Mouse (Mus musculus): ENCODE measurements at regions not wholly inside any gene's neighbourhood (a gene's known extent, or its start where the extent isn't known, plus 50 kb on each side); places are given as distances from the start of the nearest gene placed in this dataset.

DNA sequence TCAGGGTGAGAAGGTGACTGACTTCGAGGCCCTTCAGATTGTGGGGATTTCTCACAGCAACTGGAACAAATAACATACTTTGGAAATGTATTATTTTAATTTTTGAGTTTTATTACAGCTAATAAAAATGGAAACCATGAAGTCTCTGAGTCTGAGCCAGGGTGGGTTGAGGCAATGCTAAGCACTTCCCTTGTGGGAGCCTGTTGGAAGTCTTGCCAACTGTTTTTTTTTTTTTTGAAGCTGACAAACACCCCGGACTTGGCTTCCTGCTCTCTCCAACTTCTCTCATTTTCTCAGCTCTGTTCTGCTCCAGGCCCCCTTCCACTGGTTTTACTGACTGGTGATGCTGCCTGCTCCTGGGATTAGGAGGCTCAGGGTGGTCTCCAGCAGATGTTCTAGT lies 445.4 kb upstream of the Mki67 start:
- DNase-seq (ENCODE audit: low spot score) (no peak), ATAC-seq (replicated peaks; ENCODE audit: low FRiP score, low TSS enrichment, low read depth) (no peak)
- H3K27ac ChIP-seq (ENCODE audit: low read depth) = no peak overlapping the region
- WGBS = 79% methylated on average over 2 of the region's 2 CpGs
- no peaks in the 10 kb centered on the region for H3K27me3 ChIP-seq (replicated peaks; ENCODE audit: control insufficient read depth, insufficient read depth, low read length)
- H3K4me1 ChIP-seq (replicated peaks; ENCODE audit: control insufficient read depth, insufficient read depth, low read length) = no peaks in the 10 kb centered on the region
- H3K36me3 ChIP-seq (ENCODE audit: control insufficient read depth, insufficient read depth, low read length) = no peaks in the 10 kb centered on the region
- H3K9me3 ChIP-seq (ENCODE audit: control insufficient read depth, low read length) = no peaks in the 10 kb centered on the region
- no peak overlapping the region for H3K4me3 ChIP-seq (ENCODE audit: low read depth, low read length)
- H3K9ac ChIP-seq (ENCODE audit: low read length) = no peak overlapping the region
- H3K4me2 ChIP-seq (ENCODE audit: low read length) = no peak overlapping the region

DNA sequence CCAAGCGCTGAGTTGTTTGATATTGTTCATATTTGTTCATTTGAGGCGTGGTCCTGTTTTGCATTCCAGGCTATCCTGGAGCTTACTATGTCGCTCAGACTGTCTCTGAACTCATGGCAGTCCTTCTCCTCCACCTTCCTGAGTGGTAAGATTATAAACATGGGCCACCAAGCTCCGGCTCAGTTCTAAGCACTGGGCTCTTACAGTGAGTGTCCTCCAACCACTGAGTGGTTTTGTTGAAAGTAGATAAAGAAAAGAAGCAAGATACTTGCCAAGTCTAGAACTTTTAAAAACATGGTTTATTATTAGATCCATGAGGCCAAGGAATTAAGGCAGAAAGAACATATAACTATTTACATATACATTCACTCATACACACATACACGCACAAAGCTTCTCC lies 448.7 kb upstream of the Mki67 start:
- Histone ChIP-seq H3K9ac (ENCODE audit: low read length) (no peak overlapping the region), H3K27me3 (replicated peaks; ENCODE audit: control insufficient read depth, insufficient read depth, low read length) (no peaks in the 10 kb centered on the region), H3K4me1 (replicated peaks; ENCODE audit: control insufficient read depth, insufficient read depth, low read length) (no peaks in the 10 kb centered on the region), H3K4me2 (ENCODE audit: low read length) (no peak overlapping the region), H3K27ac (ENCODE audit: low read depth) (no peak overlapping the region), H3K36me3 (ENCODE audit: control insufficient read depth, insufficient read depth, low read length) (no peaks in the 10 kb centered on the region), H3K4me3 (ENCODE audit: low read depth, low read length) (no peak overlapping the region), H3K9me3 (ENCODE audit: control insufficient read depth, low read length) (no peaks in the 10 kb centered on the region)
- DNase-seq (ENCODE audit: low spot score) (no peak), ATAC-seq (replicated peaks; ENCODE audit: low FRiP score, low TSS enrichment, low read depth) (no peak)
- 73% methylated on average over 5 of the region's 5 CpGs for WGBS

DNA sequence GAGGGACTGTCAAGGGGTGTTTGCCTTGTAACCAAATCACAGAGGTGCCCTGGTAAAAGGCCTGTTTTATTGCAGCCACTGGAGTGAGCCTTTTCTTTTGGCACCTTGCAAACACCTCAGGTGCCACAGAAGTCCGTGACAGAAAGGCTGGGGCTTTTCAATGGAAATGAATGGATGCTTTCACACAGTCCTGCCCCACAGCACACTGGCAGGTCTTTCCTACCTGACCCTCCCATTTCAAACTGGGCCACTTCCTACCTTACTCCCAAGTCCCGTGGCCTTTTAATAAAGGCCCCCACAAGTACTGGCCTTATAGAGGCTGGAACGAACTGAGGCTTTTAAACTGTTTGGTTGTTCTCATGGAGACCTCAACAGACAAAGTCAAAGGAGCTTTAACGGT lies 453.1 kb upstream of the Mki67 start:
- no peaks in the 10 kb centered on the region for H3K9me3 ChIP-seq (ENCODE audit: control insufficient read depth, low read length)
- WGBS = 73% methylated on average over 4 of the region's 4 CpGs
- no peaks in the 10 kb centered on the region for H3K27me3 ChIP-seq (replicated peaks; ENCODE audit: control insufficient read depth, insufficient read depth, low read length)
- H3K27ac ChIP-seq (ENCODE audit: low read depth) = no peak overlapping the region
- no peak for DNase-seq (ENCODE audit: low spot score)
- no peaks in the 10 kb centered on the region for H3K4me1 ChIP-seq (replicated peaks; ENCODE audit: control insufficient read depth, insufficient read depth, low read length)
- no peak overlapping the region for H3K4me2 ChIP-seq (ENCODE audit: low read length)
- no peaks in the 10 kb centered on the region for H3K36me3 ChIP-seq (ENCODE audit: control insufficient read depth, insufficient read depth, low read length)
- no peak for ATAC-seq (replicated peaks; ENCODE audit: low FRiP score, low TSS enrichment, low read depth)
- H3K9ac ChIP-seq (ENCODE audit: low read length) = no peak overlapping the region
- no peak overlapping the region for H3K4me3 ChIP-seq (ENCODE audit: low read depth, low read length)

DNA sequence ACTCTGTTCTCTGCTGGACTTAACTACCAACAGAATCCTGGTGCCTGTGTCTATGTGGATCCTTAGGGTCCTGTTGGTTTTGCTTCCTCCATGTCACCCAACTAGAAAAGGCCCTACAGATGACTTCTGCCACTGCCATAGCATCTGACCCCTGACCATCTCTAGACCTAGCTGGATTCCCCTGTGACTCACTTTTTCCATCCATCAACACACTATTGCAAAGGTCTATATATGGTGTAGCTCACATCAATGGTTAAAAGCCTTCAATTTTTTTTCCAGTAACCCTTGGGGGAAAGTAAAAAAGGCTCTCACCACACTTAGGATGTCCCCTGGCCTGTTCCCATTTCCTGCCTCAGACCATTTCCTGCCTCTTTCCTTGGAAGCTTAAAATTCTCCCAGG lies 460.2 kb upstream of the Mki67 start:
- ATAC-seq (replicated peaks; ENCODE audit: low FRiP score, low TSS enrichment, low read depth) (no peak), DNase-seq (ENCODE audit: low spot score) (no peak)
- Histone ChIP-seq H3K9ac (ENCODE audit: low read length) (no peak overlapping the region), H3K4me3 (ENCODE audit: low read depth, low read length) (no peak overlapping the region), H3K36me3 (ENCODE audit: control insufficient read depth, insufficient read depth, low read length) (no peaks in the 10 kb centered on the region), H3K9me3 (ENCODE audit: control insufficient read depth, low read length) (no peaks in the 10 kb centered on the region), H3K4me2 (ENCODE audit: low read length) (no peak overlapping the region), H3K4me1 (replicated peaks; ENCODE audit: control insufficient read depth, insufficient read depth, low read length) (peaks cover 3% of the 10 kb centered on the region; the same call in 1 of the 2 replicates), H3K27me3 (replicated peaks; ENCODE audit: control insufficient read depth, insufficient read depth, low read length) (no peaks in the 10 kb centered on the region), H3K27ac (ENCODE audit: low read depth) (no peak overlapping the region)

DNA sequence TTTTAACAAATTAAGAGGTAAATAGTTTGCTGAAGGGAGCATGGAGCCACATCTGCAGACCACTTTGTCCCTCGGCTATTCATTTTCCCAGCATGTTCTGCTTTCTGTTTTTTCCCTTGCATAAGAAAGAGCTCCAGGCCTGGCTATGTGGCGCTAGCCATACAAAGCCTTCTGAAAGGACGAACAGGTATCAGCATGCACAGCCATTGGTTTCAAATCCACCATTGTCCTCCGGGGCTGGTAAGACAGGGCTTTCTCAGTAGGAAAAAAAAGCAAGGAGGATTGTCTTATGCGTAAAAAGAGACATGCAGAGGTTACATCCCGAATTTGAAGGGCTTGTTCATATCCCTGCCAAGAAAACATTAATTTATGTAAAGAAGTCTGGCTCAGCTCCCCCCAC lies 464.8 kb upstream of the Mki67 start:
- 66% methylated on average over 6 of the region's 6 CpGs for WGBS
- Histone ChIP-seq H3K4me3 (ENCODE audit: low read depth, low read length) (no peak overlapping the region), H3K9ac (ENCODE audit: low read length) (no peak overlapping the region), H3K27me3 (replicated peaks; ENCODE audit: control insufficient read depth, insufficient read depth, low read length) (no peaks in the 10 kb centered on the region), H3K9me3 (ENCODE audit: control insufficient read depth, low read length) (no peaks in the 10 kb centered on the region), H3K36me3 (ENCODE audit: control insufficient read depth, insufficient read depth, low read length) (no peaks in the 10 kb centered on the region), H3K4me2 (ENCODE audit: low read length) (no peak overlapping the region), H3K27ac (ENCODE audit: low read depth) (no peak overlapping the region), H3K4me1 (replicated peaks; ENCODE audit: control insufficient read depth, insufficient read depth, low read length) (peaks cover 3% of the 10 kb centered on the region; the same call in 1 of the 2 replicates)
- DNase-seq (ENCODE audit: low spot score) (no peak), ATAC-seq (replicated peaks; ENCODE audit: low FRiP score, low TSS enrichment, low read depth) (no peak)

DNA sequence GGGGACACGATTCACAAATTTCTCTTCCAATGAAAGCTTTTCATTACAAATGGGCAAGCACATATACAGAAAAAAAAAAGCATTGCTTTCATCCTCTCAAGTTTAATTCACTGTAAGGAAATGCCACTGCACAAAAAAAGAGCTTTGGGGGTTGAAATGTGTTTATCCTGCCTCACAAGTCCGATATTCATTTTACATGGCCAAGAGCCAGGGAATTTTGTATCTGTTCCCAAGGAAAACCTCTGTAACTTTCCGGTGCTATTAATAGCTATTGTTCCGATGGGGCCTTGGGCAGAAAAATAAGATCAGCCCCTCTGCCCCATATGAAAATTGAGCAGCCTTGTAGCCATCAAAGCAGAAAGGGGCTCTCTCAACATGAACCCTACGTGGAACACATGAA lies 465.9 kb upstream of the Mki67 start:
- ATAC-seq (replicated peaks; ENCODE audit: low FRiP score, low TSS enrichment, low read depth) = no peak
- no peak for DNase-seq (ENCODE audit: low spot score)
- Histone ChIP-seq H3K9me3 (ENCODE audit: control insufficient read depth, low read length) (no peaks in the 10 kb centered on the region), H3K27ac (ENCODE audit: low read depth) (no peak overlapping the region), H3K27me3 (replicated peaks; ENCODE audit: control insufficient read depth, insufficient read depth, low read length) (no peaks in the 10 kb centered on the region), H3K4me2 (ENCODE audit: low read length) (no peak overlapping the region), H3K36me3 (ENCODE audit: control insufficient read depth, insufficient read depth, low read length) (no peaks in the 10 kb centered on the region), H3K4me3 (ENCODE audit: low read depth, low read length) (no peak overlapping the region), H3K9ac (ENCODE audit: low read length) (no peak overlapping the region), H3K4me1 (replicated peaks; ENCODE audit: control insufficient read depth, insufficient read depth, low read length) (peaks cover 3% of the 10 kb centered on the region; the same call in 1 of the 2 replicates)
- WGBS = 46% methylated on average over 5 of the region's 5 CpGs

DNA sequence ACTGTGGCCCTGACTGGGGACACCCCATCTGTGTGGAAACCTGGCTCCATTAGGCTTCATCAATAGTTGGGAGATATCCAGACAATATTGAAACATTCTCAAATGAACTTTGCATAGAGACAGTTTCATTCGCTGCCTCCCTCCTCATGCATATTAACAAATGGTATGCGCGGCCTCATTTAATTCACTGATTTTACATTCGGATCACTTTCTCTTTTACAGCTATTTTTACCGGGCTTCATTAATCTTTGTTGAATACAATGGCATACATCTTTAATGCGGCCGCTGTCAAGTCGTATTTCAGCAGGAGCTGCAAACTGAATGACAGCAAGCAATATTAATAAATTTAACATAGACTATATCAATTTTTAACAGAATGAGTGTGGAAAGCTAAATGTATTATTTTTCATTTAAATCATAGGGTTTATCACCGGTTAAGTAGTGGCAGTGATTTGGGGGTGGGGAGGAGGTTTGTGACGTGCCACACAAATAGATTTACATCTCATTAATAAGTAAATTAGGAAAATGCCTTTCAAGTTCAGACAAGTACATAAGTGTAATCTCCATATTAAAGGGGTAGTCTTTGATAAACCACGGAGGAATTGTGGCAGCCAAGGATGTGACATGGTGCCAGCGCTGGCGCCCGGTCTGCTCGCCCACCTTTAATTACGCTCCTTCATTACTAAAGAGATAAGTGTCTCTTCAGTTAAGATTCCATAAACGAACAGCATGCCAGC lies 480.4 kb upstream of the Mki67 start:
- DNase-seq (ENCODE audit: low spot score) = no peak
- Histone ChIP-seq H3K27me3 (replicated peaks; ENCODE audit: control insufficient read depth, insufficient read depth, low read length) (no peaks in the 10 kb centered on the region), H3K9ac (ENCODE audit: low read length) (no peak overlapping the region), H3K27ac (ENCODE audit: low read depth) (no peak overlapping the region), H3K4me3 (ENCODE audit: low read depth, low read length) (no peak overlapping the region), H3K4me1 (replicated peaks; ENCODE audit: control insufficient read depth, insufficient read depth, low read length) (no peaks in the 10 kb centered on the region), H3K36me3 (ENCODE audit: control insufficient read depth, insufficient read depth, low read length) (no peaks in the 10 kb centered on the region), H3K9me3 (ENCODE audit: control insufficient read depth, low read length) (no peaks in the 10 kb centered on the region), H3K4me2 (ENCODE audit: low read length) (no peak overlapping the region)
- WGBS = 91% methylated on average over 17 of the region's 17 CpGs
- no peak for ATAC-seq (replicated peaks; ENCODE audit: low FRiP score, low TSS enrichment, low read depth)

DNA sequence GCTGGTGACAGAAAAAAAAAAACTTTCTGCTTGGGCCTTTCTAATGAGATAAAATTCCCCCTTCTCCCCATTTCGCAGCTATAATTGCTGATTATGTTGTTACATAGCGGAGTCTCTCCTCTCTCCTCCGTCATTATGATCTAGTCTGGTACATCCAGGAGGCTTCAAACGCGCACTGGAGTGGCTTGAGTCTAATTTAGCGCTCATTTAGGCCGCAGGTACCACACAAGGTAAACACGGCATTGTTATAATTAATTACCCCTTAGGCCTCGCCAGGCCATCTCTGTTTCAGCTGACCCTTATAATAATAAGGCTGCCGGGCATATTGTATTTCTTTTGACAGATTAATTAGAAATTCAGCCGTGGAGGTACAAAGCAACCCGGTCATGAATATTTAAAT lies 492.7 kb upstream of the Mki67 start:
- 80% methylated on average over 12 of the region's 12 CpGs for WGBS
- peaks cover 7% of the 10 kb centered on the region for H3K4me1 ChIP-seq (replicated peaks; ENCODE audit: control insufficient read depth, insufficient read depth, low read length)
- no peaks in the 10 kb centered on the region for H3K36me3 ChIP-seq (ENCODE audit: control insufficient read depth, insufficient read depth, low read length)
- no peak for ATAC-seq (replicated peaks; ENCODE audit: low FRiP score, low TSS enrichment, low read depth)
- H3K27ac ChIP-seq (ENCODE audit: low read depth) = no peak overlapping the region
- no peak overlapping the region for H3K4me2 ChIP-seq (ENCODE audit: low read length)
- no peak overlapping the region for H3K4me3 ChIP-seq (ENCODE audit: low read depth, low read length)
- DNase-seq (ENCODE audit: low spot score) = no peak
- H3K27me3 ChIP-seq (replicated peaks; ENCODE audit: control insufficient read depth, insufficient read depth, low read length) = no peaks in the 10 kb centered on the region
- H3K9me3 ChIP-seq (ENCODE audit: control insufficient read depth, low read length) = no peaks in the 10 kb centered on the region
- H3K9ac ChIP-seq (ENCODE audit: low read length) = no peak overlapping the region

Data from intestine, embryonic 14.5 days (tissue).